Mouse (Mus musculus): ENCODE measurements around the gene Tcstv3. TPM values are rescaled to one million over a fixed set of nuclear protein-coding genes. Genes with fewer than 3 reads are reported as not detected.
"Not testable (repeated sequence)": the region's sequence is repeated elsewhere in the genome, so short reads cannot be mapped to it uniquely, and the experiment has no call there.

Gene Tcstv3
- polyA plus RNA-seq (2015; fragmentation: Nextera tagmentation; extraction: Ambion mirVana) = not detected in 2 replicates

- not testable (repeated sequence) for H3K9ac ChIP-seq; H3K36me3 ChIP-seq; H3K27me3 ChIP-seq; H3K27ac ChIP-seq (replicated peaks); H3K9me3 ChIP-seq (replicated peaks); H3K4me3 ChIP-seq (replicated peaks); H3K4me1 ChIP-seq; H3K4me2 ChIP-seq (replicated peaks); ATAC-seq (ENCODE audit: insufficient number of reproducible peaks, low FRiP score, low TSS enrichment, low read depth)
- WGBS = 65% methylated on average over 3 of the region's 3 CpGs
Measured at GRCm38 (mm10) chr13:120316578-120316977, at the start of gene Tcstv3. Gene Tcstv3 (plus strand): TSS chr13:120316878.

- not testable (repeated sequence) for ATAC-seq (ENCODE audit: insufficient number of reproducible peaks, low FRiP score, low TSS enrichment, low read depth); H3K27me3 ChIP-seq; H3K9ac ChIP-seq; H3K9me3 ChIP-seq (replicated peaks); H3K4me2 ChIP-seq (replicated peaks); H3K4me1 ChIP-seq; H3K27ac ChIP-seq (replicated peaks); H3K36me3 ChIP-seq; H3K4me3 ChIP-seq (replicated peaks)
- WGBS = 20% methylated on average over 2 of the region's 2 CpGs
Measured at GRCm38 (mm10) chr13:120277837-120278236, 38.8 kb upstream of the Tcstv3 start.

DNA sequence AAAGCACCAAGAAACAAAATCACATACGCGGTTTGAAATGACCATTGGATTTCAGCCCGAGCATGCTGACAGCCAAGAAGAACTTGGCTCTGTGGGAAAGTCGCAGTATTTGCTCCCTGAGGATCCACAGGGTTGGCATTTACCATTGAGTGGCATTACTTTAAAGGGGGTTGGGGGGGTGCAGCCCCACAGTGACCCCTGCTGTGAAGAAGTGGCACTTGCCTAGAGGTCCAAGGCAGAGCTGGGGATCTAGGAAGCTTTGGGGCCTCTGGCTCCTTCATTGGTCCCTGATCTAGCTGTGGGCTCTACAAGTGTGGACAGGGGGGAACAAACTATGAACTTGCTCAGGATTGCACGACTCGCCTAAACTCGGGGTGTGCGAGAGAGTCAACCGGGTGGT lies 37.9 kb upstream of the Tcstv3 start:
- Histone ChIP-seq H3K9ac (no peak overlapping the region), H3K4me2 (replicated peaks) (no peak overlapping the region), H3K4me1 (no peaks in the 10 kb centered on the region), H3K36me3 (no peaks in the 10 kb centered on the region), H3K9me3 (replicated peaks) (no peaks in the 10 kb centered on the region), H3K4me3 (replicated peaks) (no peak overlapping the region), H3K27me3 (no peaks in the 10 kb centered on the region), H3K27ac (replicated peaks) (no peak overlapping the region)
- no peak for ATAC-seq (ENCODE audit: insufficient number of reproducible peaks, low FRiP score, low TSS enrichment, low read depth)
- 82% methylated on average over 9 of the region's 9 CpGs for WGBS

- Histone ChIP-seq H3K9ac (no peak overlapping the region), H3K36me3 (no peaks in the 10 kb centered on the region), H3K4me1 (no peaks in the 10 kb centered on the region), H3K4me3 (replicated peaks) (no peak overlapping the region), H3K27me3 (no peaks in the 10 kb centered on the region), H3K9me3 (replicated peaks) (no peaks in the 10 kb centered on the region), H3K4me2 (replicated peaks) (no peak overlapping the region), H3K27ac (replicated peaks) (no peak overlapping the region)
- no peak for ATAC-seq (ENCODE audit: insufficient number of reproducible peaks, low FRiP score, low TSS enrichment, low read depth)
- WGBS = 49% methylated on average over 1 of the region's 1 CpGs
Measured at GRCm38 (mm10) chr13:120299324-120299894, 17.3 kb upstream of the Tcstv3 start.

DNA sequence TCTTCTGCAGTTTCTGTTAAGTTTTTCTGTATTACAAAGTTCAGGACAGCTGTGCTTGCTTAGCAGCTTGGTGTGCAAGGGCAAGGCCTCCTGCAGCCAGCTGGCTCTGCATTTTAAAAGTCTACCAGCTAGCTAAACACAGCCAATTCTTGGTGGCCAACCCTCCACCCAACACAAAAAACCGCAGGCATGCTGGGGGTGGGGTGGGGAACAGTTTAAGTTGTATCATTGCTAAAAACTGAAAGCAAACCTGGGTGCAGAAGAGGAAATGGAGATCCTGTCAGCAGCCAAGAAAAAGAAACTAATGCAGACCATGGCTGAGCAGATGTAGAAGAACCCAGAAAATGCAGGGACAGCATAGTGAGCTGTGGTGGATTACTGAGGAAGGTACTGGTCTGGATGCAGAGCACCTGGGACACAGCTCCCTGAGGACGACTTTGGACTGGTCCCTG lies 16.7 kb upstream of the Tcstv3 start, which contains the start of gene BC147527:
TSS of gene BC147527 (plus strand) at position 402 of the 452 bp plus-strand sequence.
- no peaks in the 10 kb centered on the region for H3K9me3 ChIP-seq (replicated peaks)
- H3K27me3 ChIP-seq = no peaks in the 10 kb centered on the region
- no peak within 1 kb of the TSS for H3K9ac ChIP-seq
- H3K4me2 ChIP-seq (replicated peaks) = no peak within 1 kb of the TSS
- no peaks in the 10 kb centered on the region for H3K36me3 ChIP-seq
- H3K4me3 ChIP-seq (replicated peaks) = no peak within 1 kb of the TSS
- H3K27ac ChIP-seq (replicated peaks) = no peak within 1 kb of the TSS
- WGBS = 33% methylated on average over 2 of the region's 2 CpGs
- no peak for ATAC-seq (ENCODE audit: insufficient number of reproducible peaks, low FRiP score, low TSS enrichment, low read depth)
- H3K4me1 ChIP-seq = no peaks in the 10 kb centered on the region

DNA sequence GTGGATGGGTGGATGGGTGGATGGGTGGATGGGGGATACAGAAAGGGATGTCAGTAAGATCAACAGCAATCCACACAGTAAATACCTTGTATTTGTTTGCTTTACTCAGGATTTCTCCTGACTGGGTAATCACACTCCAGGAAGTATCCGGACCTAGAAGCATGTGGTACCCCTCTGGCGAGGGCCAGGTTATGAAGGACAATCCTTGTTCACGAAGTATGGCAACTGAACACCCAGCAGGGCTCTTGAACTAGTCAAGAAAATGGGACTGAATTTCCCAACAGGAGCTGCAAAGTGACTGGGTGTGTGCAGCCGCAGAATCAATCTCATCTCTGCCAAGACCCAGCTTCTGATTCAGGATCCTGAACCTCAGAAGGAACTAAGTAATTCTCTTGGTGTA lies 15.8 kb upstream of the Tcstv3 start:
- Histone ChIP-seq H3K4me2 (replicated peaks) (no peak overlapping the region), H3K36me3 (no peaks in the 10 kb centered on the region), H3K4me3 (replicated peaks) (no peak overlapping the region), H3K4me1 (no peaks in the 10 kb centered on the region), H3K9me3 (replicated peaks) (no peaks in the 10 kb centered on the region), H3K9ac (no peak overlapping the region), H3K27ac (replicated peaks) (no peak overlapping the region), H3K27me3 (no peaks in the 10 kb centered on the region)
- WGBS = 79% methylated on average over 4 of the region's 4 CpGs
- ATAC-seq (ENCODE audit: insufficient number of reproducible peaks, low FRiP score, low TSS enrichment, low read depth) = no peak

DNA sequence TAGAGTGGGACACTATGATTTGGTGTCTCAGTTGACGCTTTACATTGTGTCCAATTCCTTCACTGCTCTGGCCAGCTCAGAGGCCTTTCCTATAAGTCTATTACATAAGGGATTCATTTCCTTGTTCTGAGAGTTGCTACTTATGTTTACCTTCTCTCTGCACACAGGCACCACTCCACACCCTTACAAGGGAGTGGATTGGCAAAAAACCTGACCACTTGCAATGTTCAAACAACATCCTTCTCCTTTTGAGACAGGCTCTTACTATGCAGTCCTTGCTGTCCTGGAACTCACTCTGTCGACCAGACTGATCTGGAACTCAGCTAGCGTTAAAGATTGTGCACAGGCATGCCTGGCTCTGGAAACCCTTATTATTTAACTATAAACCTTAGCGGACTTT lies 5.9 kb upstream of the Tcstv3 start:
- no peaks in the 10 kb centered on the region for H3K9me3 ChIP-seq (replicated peaks)
- H3K4me3 ChIP-seq (replicated peaks) = no peak overlapping the region
- 71% methylated on average over 4 of the region's 4 CpGs for WGBS
- no peaks in the 10 kb centered on the region for H3K27me3 ChIP-seq
- H3K4me2 ChIP-seq (replicated peaks) = no peak overlapping the region
- H3K27ac ChIP-seq (replicated peaks) = no peak overlapping the region
- no peak overlapping the region for H3K9ac ChIP-seq
- no peaks in the 10 kb centered on the region for H3K4me1 ChIP-seq
- H3K36me3 ChIP-seq = no peaks in the 10 kb centered on the region
- ATAC-seq (ENCODE audit: insufficient number of reproducible peaks, low FRiP score, low TSS enrichment, low read depth) = no peak

- H3K27ac ChIP-seq (replicated peaks) = no peak overlapping the region
- H3K9me3 ChIP-seq (replicated peaks) = no peaks in the 10 kb centered on the region
- no peak for ATAC-seq (ENCODE audit: insufficient number of reproducible peaks, low FRiP score, low TSS enrichment, low read depth)
- H3K4me2 ChIP-seq (replicated peaks) = no peak overlapping the region
- no peaks in the 10 kb centered on the region for H3K27me3 ChIP-seq
- no peaks in the 10 kb centered on the region for H3K36me3 ChIP-seq
- WGBS = 43% methylated on average over 14 of the region's 14 CpGs
- H3K4me1 ChIP-seq = no peaks in the 10 kb centered on the region
- H3K4me3 ChIP-seq (replicated peaks) = no peak overlapping the region
- H3K9ac ChIP-seq = no peak overlapping the region
Measured at GRCm38 (mm10) chr13:120313584-120313983, 3.1 kb upstream of the Tcstv3 start.

GRCm38 (mm10) chr13:120320183-120320582 lies 3.5 kb downstream of the Tcstv3 start:
- Histone ChIP-seq H3K27ac (replicated peaks) (no peak overlapping the region), H3K9me3 (replicated peaks) (no peaks in the 10 kb centered on the region), H3K27me3 (no peaks in the 10 kb centered on the region), H3K4me1 (no peaks in the 10 kb centered on the region), H3K36me3 (no peaks in the 10 kb centered on the region), H3K4me3 (replicated peaks) (no peak overlapping the region), H3K9ac (no peak overlapping the region), H3K4me2 (replicated peaks) (no peak overlapping the region)
- no peak for ATAC-seq (ENCODE audit: insufficient number of reproducible peaks, low FRiP score, low TSS enrichment, low read depth)
- WGBS = 63% methylated on average over 3 of the region's 3 CpGs

DNA sequence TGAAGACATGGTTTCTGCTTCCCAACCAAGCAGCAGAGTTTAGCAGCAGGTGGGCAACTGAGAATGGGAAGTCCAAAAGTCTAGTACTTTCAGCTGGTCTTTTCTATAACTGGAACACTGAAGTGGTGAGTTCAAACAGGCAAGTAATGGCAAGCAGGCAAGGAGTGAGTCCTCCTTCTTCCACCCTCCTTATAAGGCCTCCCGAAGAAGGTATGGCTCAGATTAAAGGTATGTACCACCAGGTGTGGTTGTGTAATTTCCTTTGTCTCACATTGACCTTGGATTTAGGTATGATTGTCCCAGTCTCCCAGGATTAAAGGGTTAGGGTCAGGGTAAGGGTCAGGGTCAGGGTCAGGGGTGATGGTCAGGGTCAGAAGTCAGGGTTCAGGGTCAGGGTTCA lies 4.0 kb downstream of the Tcstv3 start:
- no peaks in the 10 kb centered on the region for H3K36me3 ChIP-seq
- no peak for ATAC-seq (ENCODE audit: insufficient number of reproducible peaks, low FRiP score, low TSS enrichment, low read depth)
- H3K27ac ChIP-seq (replicated peaks) = no peak overlapping the region
- no peaks in the 10 kb centered on the region for H3K4me1 ChIP-seq
- 91% methylated on average over 1 of the region's 1 CpGs for WGBS
- H3K4me2 ChIP-seq (replicated peaks) = no peak overlapping the region
- no peak overlapping the region for H3K9ac ChIP-seq
- H3K4me3 ChIP-seq (replicated peaks) = no peak overlapping the region
- H3K27me3 ChIP-seq = no peaks in the 10 kb centered on the region
- no peaks in the 10 kb centered on the region for H3K9me3 ChIP-seq (replicated peaks)
